Mouse (Mus musculus) midbrain, embryonic 12.5 days (tissue): ENCODE data around the gene Tbca. TPM values are rescaled to one million over a fixed set of nuclear protein-coding genes. Genes with fewer than 3 reads are reported as not detected.
A peak's percentile ranks its signal among the peaks of the same experiment; 100 is the strongest.

Experiments used
- ATAC-seq: fragments of 200-750 bp; cut with Nextera tagmentation; 2 replicates; pipeline ENCODE4 v1.8.0; 2017; ENCODE audit warnings: low read depth, moderate TSS enrichment, moderate library complexity; ENCODE audit not compliant: low FRiP score
- H3K27ac ChIP-seq: fragments of 300-500 bp; sonication (generic); replicated peaks from 2 replicates; pipeline ENCODE4 v1.5.1; 2016; ENCODE audit warnings: mild to moderate bottlenecking
- H3K27me3 ChIP-seq: fragments of 300-500 bp; sonication (generic); 2 replicates; pipeline ENCODE4 v1.6.1; 2016; ENCODE audit warnings: mild to moderate bottlenecking
- H3K36me3 ChIP-seq: fragments of 300-500 bp; sonication (generic); 2 replicates; pipeline ENCODE4 v1.6.1; 2016
- H3K4me1 ChIP-seq: fragments of 300-500 bp; sonication (generic); 2 replicates; pipeline ENCODE4 v1.6.1; 2016
- H3K4me2 ChIP-seq: fragments of 300-500 bp; sonication (generic); replicated peaks from 2 replicates; pipeline ENCODE4 v1.6.1; 2016; ENCODE audit warnings: mild to moderate bottlenecking, moderate library complexity
- H3K4me3 ChIP-seq: fragments of 300-500 bp; sonication (generic); 2 replicates; pipeline ENCODE4 v1.5.1; 2016; ENCODE audit warnings: mild to moderate bottlenecking
- H3K9ac ChIP-seq: fragments of 300-500 bp; sonication (generic); replicated peaks from 2 replicates; pipeline ENCODE4 v1.6.1; 2016; ENCODE audit warnings: mild to moderate bottlenecking, moderate library complexity
- H3K9me3 ChIP-seq: fragments of 300-500 bp; sonication (generic); 2 replicates; pipeline ENCODE4 v1.6.1; 2016; ENCODE audit warnings: mild to moderate bottlenecking
- WGBS: fragments of 180-500 bp; shearing (Covaris S2); methylation state at CpG from one replicate; pipeline ENCODE4 v1.1.7; 2016; 5-methylcytosine and 5-hydroxymethylcytosine counted together
- polyA plus RNA-seq: library from polyadenylated mRNA; unstranded; fragments of >200 nt; fragmentation: Nextera tagmentation; extraction: Ambion mirVana; gene quantifications from 2 replicates; pipeline ENCODE4 v1.2.1, GENCODE M21; 2016

The Tbca gene
- polyA plus RNA-seq, 1 experiment from 2014 or later: 210 TPM

DNA sequence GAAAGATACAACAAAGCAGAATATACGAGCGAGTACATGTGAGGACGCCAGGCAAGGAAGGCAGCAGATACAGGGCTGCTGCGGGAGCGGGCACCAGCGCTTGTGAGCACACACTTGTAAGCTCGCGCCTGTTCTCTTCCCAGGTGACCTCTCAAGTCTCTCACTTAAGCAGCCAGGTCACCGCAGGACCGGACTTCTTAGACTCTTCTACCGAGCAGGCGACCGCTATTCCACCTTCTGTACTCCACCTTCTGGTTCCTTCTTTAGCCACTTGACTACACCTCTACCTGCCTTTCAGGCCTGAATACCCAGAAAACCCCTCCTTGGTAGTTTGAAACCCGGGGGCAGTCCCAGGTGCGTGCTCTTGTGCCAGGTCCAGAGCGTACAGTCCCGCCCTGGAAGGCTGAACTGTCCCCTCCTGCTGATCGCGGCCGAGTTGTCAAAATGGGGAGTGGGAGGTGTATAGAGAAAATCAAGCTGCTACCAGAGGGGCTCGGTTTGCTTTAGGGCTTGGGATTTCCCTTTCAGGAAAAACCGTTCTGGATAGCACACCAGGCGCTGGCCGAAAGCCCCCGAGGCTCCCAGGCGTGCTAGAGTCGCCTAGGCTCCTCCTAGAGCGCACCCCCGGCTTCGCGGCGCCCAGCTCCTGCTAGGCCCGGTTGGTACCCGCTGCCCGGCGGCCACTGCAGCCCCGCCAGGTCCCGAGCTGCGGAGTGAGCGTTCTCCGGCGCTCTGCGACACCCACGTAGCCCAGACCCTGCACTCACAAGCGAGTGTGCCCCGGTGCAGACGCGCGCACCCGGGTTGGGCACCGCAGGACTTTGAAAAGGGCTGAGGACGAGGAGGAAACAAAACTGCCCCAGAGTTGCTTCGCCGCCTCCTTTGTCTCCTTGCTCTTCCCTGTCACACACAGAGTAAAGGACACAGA lies 84.7 kb downstream of the Tbca start:
- Histone ChIP-seq H3K9me3 (no peaks in the 10 kb centered on the region), H3K4me1 (peaks cover 15% of the 10 kb centered on the region), H3K27me3 (peaks cover 84% of the 10 kb centered on the region), H3K4me2 (peak overlapping the region; percentile 35), H3K9ac (no peak overlapping the region), H3K27ac (no peak overlapping the region), H3K4me3 (0 out of 2 replicates have a peak overlapping the region, but pooled peaks have one; percentile 18), H3K36me3 (no peaks in the 10 kb centered on the region)
- ATAC-seq: peak; percentile 39; the same call in 1 of the 2 replicates
- WGBS: under 1% methylated on average over 54 of the region's 54 CpGs

DNA sequence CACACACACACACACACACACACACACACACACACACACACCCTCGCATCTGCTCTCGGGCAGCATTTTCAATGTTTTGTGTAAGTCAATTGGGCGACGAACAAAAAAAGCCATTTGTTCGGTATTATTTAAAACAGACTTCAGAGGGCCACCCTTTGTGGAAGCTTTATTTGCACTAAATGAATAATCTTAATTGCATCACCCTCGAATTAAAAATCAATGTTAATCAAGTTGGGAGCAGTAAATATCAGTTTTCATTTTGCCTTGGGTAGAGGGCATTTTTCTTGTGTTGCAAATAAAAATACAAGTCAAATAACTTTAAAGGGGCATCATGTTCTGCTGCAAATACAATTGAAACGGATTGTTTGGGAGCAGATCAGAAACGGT lies 85.3 kb downstream of the Tbca start:
- Histone ChIP-seq H3K4me2 (no peak overlapping the region), H3K4me1 (peaks cover 10% of the 10 kb centered on the region; the same call in 1 of the 2 replicates), H3K27ac (no peak overlapping the region), H3K9me3 (no peaks in the 10 kb centered on the region), H3K27me3 (peaks cover 79% of the 10 kb centered on the region), H3K36me3 (no peaks in the 10 kb centered on the region), H3K9ac (no peak overlapping the region), H3K4me3 (no peak overlapping the region)
- ATAC-seq: no peak
- under 1% methylated on average over 8 of the region's 8 CpGs for WGBS

DNA sequence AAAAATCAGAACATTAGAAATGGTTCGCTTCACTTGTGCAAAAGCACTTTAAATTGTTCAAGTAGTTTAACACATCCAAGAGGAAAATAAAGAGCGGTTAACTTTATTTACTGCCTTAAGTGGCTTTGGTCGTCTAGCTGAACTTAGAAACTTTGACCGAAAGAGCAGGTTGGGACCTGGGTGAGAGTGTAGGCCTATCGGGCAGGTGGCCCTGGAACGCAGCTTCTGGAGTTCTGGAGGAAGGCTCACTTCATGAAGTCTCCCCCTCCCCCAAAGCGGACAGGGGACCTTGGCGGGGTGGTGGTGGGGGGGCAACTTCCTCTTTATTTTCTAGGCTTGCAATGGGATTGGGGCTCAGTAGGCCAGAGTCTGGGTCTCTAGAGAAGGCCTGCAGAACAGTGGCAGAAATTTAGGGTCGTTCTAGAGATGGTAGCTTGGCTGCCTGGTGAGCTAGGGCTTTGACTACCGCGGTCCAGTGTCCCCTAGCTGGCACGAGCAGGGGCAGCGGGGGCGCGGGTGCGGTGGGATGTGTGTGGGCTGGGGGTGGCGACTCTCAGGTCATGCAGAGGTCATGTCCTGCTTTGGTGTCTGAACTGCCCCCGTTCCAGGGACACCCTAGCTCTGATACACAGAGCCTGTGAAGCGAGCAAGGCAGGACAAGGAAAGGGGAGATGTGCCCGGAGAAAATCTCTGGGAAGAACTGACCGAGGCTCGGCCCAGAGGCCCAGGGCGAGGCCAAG lies 86.1 kb downstream of the Tbca start:
- H3K36me3 ChIP-seq: no peaks in the 10 kb centered on the region
- no peaks in the 10 kb centered on the region for H3K9me3 ChIP-seq
- H3K27ac ChIP-seq: no peak overlapping the region
- ATAC-seq: no peak; the same call in 1 of the 2 replicates
- 1% methylated on average over 23 of the region's 23 CpGs for WGBS
- H3K9ac ChIP-seq: no peak overlapping the region
- peaks cover 72% of the 10 kb centered on the region for H3K27me3 ChIP-seq
- 0 out of 2 replicates have a peak overlapping the region, but pooled peaks have one; percentile 22 for H3K4me2 ChIP-seq
- peaks cover 4% of the 10 kb centered on the region; the same call in 1 of the 2 replicates for H3K4me1 ChIP-seq
- peak overlapping the region; percentile 6; the same call in 1 of the 2 replicates for H3K4me3 ChIP-seq

DNA sequence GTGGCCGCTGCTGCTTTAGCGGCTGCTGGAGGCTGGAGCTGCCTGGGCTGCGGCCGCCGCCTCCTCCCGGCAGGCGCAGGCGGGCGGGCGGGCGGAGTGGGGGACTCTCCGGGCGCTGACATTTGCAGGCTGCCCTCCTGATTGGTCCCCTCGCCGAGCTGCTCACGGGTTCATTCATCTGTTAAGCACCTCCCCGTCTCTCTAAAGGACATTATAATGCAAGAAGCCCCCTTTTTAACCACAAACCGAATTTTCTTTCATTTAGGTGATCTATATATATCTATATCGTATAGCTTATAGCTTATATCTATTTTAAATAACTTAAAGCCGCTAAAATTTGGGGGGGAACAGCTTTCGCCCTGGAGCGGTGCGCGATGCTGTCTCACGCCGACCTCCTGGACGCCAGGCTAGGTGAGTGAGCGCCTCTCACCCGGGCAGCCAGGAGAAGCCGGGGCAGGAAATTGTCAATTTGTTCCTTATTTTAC lies 86.7 kb downstream of the Tbca start, which contains the start of gene Otp:
Gene Otp, plus strand, starts transcription at position 207 of the 485 bp plus-strand sequence.
- Histone ChIP-seq H3K27ac (no peak within 1 kb of the TSS), H3K36me3 (no peaks in the 10 kb centered on the region), H3K9ac (no peak within 1 kb of the TSS), H3K4me2 (0 out of 2 replicates have a peak within 1 kb of the TSS, but pooled peaks have one; percentile 22), H3K4me3 (peak within 1 kb of the TSS; percentile 6; the same call in 1 of the 2 replicates), H3K27me3 (peaks cover 73% of the 10 kb centered on the region), H3K4me1 (peaks cover 4% of the 10 kb centered on the region; the same call in 1 of the 2 replicates), H3K9me3 (no peaks in the 10 kb centered on the region)
- peak; percentile 85 for ATAC-seq
- WGBS: under 1% methylated on average over 30 of the region's 30 CpGs

DNA sequence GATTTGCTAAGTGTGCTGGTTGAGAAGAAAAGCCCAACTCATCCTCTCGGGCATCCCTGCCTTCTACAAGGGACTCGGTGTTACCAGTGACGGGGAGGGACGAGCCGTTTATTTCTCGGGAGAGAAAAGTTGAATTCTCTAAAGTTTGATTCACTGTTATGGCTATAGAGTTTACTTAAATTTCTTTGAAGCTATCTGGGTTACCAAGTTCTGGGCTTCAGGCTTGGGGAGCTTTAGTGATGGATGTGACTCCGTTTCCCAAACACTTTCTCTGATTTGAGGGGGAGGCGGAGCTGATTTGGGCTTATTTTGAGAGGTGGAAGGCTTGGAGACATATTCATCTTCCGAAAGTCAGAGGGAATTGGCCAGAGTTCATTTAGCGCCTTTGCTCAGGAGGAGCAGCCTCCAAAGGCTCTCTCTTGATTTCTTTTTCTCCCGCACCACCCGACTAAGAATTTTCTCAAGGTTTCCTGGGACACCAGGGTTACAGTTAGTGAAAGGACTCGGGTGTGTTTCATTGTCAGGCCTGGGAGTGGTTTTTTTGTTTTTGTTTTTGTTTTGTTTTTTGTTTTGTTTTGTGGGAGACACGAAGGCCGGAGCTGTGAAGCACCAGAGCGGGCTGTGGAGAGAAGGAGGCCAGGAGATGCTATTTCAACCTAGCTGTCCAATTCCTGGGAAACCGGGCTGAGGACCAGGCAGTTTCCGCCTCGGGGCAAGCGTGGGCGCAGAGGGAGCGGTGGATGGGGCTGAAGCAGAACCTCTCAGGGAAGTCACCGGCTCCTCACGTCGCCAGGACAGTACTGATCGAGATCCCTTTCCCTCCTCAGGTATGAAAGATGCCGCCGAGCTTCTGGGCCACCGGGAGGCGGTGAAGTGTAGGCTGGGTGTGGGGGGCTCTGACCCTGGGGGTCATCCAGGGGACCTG lies 87.8 kb downstream of the Tbca start:
- Histone ChIP-seq H3K4me1 (peaks cover 4% of the 10 kb centered on the region; the same call in 1 of the 2 replicates), H3K4me2 (no peak overlapping the region)

DNA sequence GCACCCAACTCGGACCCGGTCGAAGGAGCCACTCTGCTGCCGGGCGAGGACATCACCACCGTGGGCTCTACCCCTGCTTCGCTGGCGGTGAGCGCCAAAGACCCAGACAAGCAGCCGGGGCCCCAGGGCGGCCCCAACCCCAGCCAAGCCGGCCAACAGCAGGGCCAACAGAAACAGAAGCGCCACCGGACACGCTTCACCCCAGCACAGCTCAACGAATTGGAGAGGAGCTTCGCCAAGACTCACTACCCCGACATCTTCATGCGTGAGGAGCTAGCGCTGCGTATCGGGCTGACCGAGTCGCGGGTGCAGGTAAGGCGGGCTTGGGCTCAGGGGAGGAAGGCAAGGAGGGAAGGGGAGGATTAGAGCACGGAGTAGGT lies 88.5 kb downstream of the Tbca start:
- no peak overlapping the region; the same call in 1 of the 2 replicates for H3K9ac ChIP-seq
- ATAC-seq: no peak
- 1% methylated on average over 27 of the region's 27 CpGs for WGBS
- H3K9me3 ChIP-seq: no peaks in the 10 kb centered on the region
- no peaks in the 10 kb centered on the region for H3K36me3 ChIP-seq
- peak overlapping the region; percentile 15; the same call in 1 of the 2 replicates for H3K4me3 ChIP-seq
- no peak overlapping the region for H3K27ac ChIP-seq
- no peak overlapping the region for H3K4me2 ChIP-seq
- peaks cover 4% of the 10 kb centered on the region; the same call in 1 of the 2 replicates for H3K4me1 ChIP-seq
- peaks cover 74% of the 10 kb centered on the region for H3K27me3 ChIP-seq

More for the DNA sequence above, 87.8 kb downstream of the Tbca start:
- H3K9ac ChIP-seq: no peak overlapping the region
- H3K27ac ChIP-seq: no peak overlapping the region
- H3K4me3 ChIP-seq: peak overlapping the region; percentile 15; the same call in 1 of the 2 replicates
- WGBS: 2% methylated on average over 30 of the region's 30 CpGs
- no peaks in the 10 kb centered on the region for H3K36me3 ChIP-seq
- peaks cover 73% of the 10 kb centered on the region for H3K27me3 ChIP-seq
- no peak for ATAC-seq
- H3K9me3 ChIP-seq: no peaks in the 10 kb centered on the region

DNA sequence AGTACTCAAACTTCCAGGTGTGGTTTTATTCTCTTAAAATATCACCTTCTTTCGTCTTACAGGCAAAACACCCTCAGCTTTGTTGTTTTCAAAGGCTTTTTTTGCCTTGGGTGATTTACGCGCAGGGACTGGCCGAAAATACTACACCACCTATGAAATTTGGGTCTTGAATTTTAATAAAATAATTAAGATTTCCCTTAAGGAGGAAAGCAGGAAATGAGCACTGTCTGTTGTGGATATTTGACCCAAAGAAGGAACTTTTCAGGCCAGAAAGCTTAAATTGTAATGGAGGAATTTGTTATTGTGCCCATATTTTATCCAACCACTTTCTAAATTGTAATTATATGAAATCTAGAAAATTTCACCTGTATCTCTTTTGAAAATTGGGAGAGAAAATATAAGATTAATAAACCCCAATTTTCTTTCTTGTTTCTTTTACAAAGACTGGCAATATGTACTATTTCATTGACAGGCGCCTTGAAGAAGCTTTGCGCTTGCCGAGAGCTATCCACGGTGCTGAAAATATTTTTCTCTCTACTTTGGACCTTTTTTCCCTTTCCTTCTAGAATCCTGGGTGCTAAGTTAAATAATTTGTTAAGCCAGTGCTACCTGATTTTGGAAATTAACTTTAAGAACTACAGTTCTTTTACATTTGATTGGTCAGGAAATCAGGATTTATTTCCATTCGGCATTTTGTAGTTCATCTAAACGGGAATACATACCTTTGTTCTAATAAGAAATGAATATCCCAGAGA lies 89.5 kb downstream of the Tbca start:
- peaks cover 74% of the 10 kb centered on the region for H3K27me3 ChIP-seq
- WGBS: 9% methylated on average over 10 of the region's 10 CpGs
- H3K9ac ChIP-seq: no peak overlapping the region
- H3K4me3 ChIP-seq: no peak overlapping the region
- H3K4me1 ChIP-seq: peaks cover 11% of the 10 kb centered on the region
- no peaks in the 10 kb centered on the region for H3K36me3 ChIP-seq
- no peak for ATAC-seq
- no peaks in the 10 kb centered on the region for H3K9me3 ChIP-seq
- H3K27ac ChIP-seq: no peak overlapping the region
- H3K4me2 ChIP-seq: no peak overlapping the region

DNA sequence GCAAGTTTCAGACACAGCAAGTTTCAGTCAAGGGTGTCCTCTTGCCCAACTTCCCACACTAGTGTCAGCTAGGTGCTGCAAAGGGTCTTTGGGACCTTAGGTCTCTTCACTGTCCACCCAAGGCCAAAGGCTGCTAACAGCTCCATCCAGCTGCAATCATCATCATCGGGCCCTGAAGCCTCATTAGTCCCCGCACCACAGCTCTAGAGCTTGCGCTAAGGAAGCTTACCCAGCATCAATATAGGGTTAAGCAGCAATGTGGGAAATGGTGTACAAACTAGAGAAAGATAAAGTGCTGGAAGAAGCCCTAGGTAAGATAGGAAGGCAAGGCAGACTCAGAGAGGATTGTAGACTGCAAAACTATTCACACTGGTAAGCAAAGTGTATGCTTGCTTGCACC lies 92.5 kb downstream of the Tbca start:
- no peak for ATAC-seq
- 2% methylated on average over 3 of the region's 3 CpGs for WGBS
- H3K9me3 ChIP-seq: no peaks in the 10 kb centered on the region
- H3K36me3 ChIP-seq: no peaks in the 10 kb centered on the region
- H3K9ac ChIP-seq: no peak overlapping the region
- peaks cover 80% of the 10 kb centered on the region for H3K27me3 ChIP-seq
- peaks cover 23% of the 10 kb centered on the region for H3K4me1 ChIP-seq
- no peak overlapping the region for H3K27ac ChIP-seq
- H3K4me3 ChIP-seq: no peak overlapping the region
- H3K4me2 ChIP-seq: no peak overlapping the region

DNA sequence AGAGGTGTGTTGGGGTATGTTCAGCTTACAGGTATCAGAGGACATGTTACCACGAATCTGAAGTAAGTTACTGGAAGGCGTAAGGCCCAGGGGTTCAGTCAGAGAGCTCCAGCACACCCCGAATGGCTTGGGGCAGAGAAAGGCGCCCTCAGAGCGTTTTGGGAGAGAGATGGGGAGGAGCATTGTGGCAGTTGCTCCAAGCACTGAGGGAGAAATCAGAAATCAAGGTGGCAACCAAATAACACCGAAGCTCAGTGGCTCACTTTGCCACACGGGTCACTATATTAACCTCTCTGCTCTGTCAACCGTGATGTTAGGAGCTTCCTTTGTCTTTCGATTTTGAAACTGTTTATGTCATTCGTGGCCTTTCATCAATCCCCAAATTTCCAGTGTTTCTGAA lies 93.5 kb downstream of the Tbca start:
- no peaks in the 10 kb centered on the region for H3K36me3 ChIP-seq
- WGBS: 1% methylated on average over 10 of the region's 10 CpGs
- no peak for ATAC-seq
- H3K27ac ChIP-seq: no peak overlapping the region
- no peak overlapping the region for H3K9ac ChIP-seq
- H3K4me2 ChIP-seq: no peak overlapping the region
- H3K27me3 ChIP-seq: peaks cover 76% of the 10 kb centered on the region
- H3K4me1 ChIP-seq: peaks cover 23% of the 10 kb centered on the region
- peak overlapping the region; percentile 39; the same call in 1 of the 2 replicates for H3K4me3 ChIP-seq
- H3K9me3 ChIP-seq: no peaks in the 10 kb centered on the region

DNA sequence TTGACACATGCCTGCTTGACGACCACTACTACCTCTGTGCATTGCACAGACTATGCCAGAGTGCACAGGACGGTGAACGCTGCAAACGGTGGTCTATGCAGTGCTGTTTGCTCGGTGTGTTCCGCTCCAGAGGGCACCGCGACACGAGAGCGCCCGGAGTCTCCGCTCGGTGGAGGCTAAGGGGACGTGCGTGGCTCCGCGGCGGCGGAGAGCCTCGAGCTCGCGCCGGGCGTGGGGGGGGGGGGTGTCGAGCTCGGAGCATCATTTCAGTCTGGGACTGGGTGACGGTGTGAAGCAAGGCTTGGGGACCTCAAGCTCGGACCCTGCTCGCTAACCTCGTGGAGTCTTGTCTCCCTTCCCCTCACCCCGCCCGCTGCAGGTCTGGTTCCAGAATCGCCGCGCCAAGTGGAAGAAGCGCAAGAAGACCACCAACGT lies 94.0 kb downstream of the Tbca start:
- no peaks in the 10 kb centered on the region for H3K9me3 ChIP-seq
- no peak overlapping the region for H3K27ac ChIP-seq
- peaks cover 23% of the 10 kb centered on the region for H3K4me1 ChIP-seq
- WGBS: under 1% methylated on average over 31 of the region's 37 CpGs
- ATAC-seq: peak; percentile 55
- peak overlapping the region; percentile 61 for H3K4me2 ChIP-seq
- 0 out of 2 replicates have a peak overlapping the region, but pooled peaks have one; percentile 37 for H3K9ac ChIP-seq
- H3K4me3 ChIP-seq: peak overlapping the region; percentile 39
- H3K27me3 ChIP-seq: peaks cover 74% of the 10 kb centered on the region
- no peaks in the 10 kb centered on the region for H3K36me3 ChIP-seq
